Mouse (Mus musculus) ovary, postnatal 36 days (tissue): ENCODE data around the gene Angptl1.

Source experiments
- DNase-seq: peaks from one replicate; pipeline ENCODE4 v3.0.0; 2022; ENCODE audit warnings: low spot score, mixed read lengths

The Angptl1 gene

DNA sequence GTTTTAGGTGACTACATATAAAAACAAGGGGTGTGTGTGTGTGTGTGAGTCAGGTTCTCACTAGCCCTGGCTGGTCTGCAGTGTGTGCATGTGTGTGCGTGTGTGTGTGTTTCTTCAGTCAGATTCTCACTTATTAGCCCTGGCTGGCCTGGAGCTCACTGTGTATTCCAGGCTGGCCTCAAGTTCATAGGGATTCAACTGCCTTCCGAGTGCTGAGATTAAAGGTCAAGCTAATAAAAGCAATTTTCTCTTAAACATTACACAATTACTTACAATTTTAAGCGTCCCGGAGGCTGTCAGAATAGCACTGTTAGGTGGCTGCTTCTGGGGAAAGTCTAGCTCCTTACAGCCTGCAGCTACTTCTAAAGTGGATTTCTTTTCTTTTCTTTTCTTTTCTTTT lies at the start of gene Angptl1:
Gene Angptl1 (plus strand): TSS at position 386 of the 400 bp plus-strand sequence.
- DNase-seq: no peak

DNA sequence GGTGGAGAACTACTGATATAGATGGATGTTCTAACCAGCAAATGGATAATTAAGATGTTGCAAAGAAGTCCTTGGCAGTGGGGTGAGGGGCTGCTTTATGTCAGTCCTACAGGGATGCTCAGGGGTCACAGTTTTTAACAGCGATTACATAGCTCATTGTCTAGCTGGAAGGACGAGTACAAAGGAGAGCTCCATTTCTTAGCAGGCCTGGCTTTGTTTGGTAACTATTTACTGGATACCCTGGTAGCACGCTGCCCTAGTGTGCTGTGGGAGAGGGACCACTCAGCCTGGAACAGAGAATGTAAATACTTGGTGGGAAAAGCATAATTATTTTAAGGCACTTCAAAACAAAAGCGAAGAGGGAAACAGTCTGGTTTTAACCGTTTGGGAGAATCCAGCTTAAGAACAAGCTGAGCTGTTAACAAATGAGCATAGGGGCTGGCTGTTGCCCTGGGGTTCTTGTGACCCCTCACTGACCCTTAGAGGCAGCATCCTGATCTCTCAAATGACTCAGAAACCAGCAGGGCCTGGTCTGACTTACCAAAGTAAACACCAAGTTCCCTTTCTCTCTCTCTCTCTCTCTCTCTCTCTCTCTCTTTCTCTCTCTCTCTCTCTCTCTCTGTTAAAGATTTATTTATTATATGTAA lies 48.4 kb upstream of the Angptl1 start:
- no peak for DNase-seq

DNA sequence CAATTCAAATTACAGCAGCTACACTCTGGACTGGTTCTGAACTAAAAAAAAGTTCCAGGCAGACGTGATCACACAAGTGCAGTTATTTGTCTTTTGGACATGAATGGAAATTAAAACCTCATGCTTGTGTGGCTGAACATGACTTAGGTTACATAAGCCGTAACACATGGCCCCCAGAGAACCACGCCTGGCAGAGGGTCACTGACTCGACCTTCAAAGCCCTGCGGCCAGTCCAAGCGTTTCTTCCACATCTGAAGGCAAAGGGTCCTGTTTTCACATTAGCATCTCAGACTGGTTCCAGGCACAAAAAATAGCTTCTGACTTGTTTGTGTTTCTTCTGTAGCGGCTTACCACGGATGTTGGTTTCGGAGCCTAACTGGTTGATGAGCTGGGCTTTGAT lies 42.1 kb upstream of the Angptl1 start:
- DNase-seq: no peak

DNA sequence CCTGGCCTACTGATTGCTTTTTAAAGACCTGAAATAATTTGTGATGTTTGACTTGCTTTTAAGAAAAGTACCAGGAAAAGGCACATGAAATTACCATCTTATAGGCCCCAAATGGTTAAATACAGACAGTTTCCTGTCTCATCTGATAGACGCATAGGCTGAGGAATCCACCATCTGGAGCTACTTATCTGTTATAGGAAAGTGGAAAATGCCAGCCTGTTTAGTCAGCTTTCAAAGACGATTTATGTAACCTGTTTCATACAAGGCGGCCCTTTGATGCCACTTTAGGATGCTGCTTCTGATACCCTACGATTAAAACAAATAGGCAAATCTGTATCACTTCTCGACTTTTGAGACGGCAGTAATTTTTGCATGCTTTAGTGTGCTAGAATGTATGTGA lies 37.1 kb upstream of the Angptl1 start:
- no peak for DNase-seq

DNA sequence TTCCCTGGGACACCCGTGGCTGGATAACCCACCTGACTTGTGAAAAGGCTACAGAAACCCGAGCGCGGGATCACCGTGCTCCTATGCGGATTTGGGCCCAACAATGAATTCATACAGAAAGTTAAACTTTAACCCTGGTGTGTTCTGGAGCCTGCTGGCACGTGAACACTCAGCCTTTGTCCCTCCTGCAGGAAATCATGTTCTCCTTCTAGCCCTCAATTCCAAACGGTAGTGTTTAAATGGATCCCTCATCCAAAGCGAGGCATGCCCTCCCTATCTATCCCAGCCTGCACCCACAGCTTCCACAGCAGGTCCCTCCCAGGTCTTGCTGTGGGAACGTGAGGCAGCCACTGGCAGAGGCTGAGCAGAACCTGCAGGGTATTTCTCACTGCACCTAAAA lies 30.0 kb upstream of the Angptl1 start:
- DNase-seq: no peak

DNA sequence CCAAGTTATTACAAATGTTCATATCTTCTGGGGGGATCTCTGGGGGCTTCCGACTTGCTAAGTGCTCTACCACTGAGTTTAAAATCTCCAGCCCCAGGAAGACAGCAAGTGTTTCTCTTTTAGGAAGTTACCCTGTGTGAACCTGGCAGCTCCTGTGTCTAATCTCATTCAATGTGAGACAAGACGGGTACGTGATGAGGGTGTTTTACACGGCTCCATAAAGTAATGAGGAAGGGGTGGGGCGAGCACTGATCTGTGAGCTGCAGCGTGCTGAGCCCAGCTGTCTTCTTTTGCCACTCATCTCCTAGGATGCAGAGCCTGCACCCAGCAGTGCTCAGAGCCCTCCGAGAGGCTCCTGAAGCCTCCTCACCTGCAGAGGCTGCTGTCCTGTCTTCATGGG lies 26.4 kb upstream of the Angptl1 start:
- no peak for DNase-seq

DNA sequence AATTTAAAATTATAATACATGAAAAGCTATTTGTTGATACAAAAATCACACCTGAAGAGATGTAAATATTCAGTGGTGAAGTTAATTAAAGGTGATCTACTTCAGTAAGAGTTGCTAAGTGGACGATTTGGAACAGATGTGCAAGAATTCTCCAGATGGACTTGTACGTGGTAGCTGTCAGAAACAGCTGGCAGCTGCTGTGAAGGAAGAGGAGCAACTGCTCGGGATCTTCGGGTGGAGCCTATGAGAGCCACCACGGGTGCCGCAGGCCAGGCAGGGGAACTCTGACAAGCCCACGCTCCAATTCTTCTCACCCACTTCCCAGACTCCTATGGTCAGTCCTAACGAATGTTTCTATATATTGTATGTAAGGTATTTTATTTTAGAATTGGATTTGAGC lies 25.6 kb upstream of the Angptl1 start:
- DNase-seq: no peak

DNA sequence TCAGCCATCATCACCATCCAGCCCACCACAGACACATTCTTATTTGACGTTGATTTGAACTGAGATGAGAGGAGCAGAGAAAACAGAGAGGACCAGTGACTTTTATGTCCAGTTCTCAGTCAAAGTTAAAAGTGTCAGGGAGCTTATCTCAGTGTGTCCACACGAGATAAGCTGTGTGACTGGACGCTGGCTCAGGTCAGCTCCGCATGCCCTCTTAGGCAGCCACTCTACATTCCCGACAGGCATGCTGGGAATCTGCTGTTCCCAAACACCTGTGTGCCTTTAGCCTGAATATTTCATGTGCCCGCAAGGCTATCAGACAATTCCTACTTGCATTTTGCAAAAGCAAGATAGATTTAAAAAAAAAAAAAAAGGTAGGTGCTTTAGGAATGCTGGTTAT lies 24.9 kb upstream of the Angptl1 start:
- DNase-seq: no peak

DNA sequence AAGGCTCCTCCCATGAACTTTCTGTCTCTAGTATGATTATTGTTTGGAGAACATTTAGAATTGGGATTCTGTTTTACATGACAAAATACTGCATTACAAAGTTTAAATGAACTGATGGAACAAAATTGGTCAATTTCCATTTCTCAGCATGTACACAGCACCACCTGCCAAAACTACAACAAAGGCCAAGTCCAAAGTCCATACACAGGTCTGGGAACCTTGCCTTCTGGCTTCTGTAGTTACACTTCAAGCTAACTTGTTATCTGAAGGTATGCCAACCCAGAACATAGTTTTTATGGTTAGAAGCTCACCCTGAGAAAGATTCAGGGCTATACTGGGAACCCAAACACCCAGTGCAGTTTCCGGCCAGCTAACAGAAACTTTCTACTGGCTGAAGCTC lies 19.1 kb upstream of the Angptl1 start:
- no peak for DNase-seq

DNA sequence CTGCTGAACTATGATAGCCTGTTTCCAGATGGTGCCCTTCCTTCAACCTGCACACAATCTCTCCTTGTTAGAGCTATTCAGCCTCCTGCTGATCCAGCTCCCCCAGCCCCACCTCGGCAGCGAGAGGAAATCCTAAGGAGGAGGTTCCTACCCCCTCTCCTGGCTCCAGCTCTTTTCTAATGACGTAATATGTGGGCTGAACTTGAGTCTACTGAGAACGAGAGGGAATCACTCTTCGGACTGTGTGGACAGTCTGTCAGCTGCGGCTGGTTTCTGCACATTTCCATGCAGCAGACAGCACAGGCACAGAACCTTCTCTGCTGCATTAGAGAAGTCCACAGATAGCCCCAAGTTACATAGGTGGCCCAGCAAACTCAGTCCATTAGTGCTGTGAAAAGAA lies 333 bp downstream of the Angptl1 start:
- DNase-seq: peak; percentile 44

DNA sequence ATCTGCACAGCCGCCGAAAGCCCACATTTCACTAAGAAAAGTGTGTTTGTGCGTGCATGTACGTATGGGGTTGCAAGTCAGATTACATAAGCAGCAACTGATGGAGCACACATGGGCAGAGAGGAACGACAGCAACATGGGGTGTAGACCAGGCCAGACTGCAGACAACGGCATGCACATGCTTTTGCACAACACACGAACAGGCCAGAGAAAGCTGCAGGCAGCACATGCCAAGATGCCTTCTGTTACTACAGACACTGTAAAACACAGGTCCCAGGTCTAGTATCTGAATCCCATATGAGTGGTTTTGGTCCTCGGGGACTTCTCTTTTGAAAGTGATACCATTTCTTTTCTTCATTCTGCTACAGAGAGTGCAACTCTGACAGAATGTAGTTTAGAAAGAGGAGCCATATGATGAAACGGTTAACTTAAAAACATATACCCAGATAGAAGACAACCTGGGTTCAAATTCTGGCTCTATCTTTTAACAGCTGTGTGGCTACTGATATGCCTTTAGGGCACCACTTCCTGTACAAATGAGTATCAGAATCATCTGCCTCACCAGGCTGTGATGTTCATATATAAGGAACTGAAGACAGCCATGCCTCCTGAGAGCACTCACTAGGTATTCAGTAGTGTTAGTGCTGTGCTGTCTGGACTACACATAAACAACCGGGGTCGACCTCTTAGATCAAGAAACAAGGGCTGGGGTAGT lies 3.4 kb downstream of the Angptl1 start:
- no peak for DNase-seq

DNA sequence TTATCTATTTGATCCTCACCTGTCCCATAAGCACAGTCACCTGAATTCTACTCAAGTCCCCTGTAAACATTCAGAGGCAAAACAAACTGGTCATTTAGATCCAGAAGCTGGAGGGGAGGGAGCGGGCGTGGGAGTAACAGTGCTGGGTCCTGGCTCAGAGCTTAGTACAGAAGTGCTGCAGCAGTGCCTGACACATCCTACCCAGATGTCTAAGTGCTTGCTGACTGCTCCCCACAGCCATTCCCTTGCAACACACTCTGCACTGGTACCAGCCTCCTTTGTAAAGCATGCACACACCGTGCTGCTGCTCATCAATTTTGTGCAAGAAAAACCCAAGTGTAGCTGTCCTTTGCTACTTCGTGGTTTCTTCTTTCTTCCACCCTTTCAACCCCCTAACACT lies 8.7 kb downstream of the Angptl1 start:
- DNase-seq: peak; percentile 18

DNA sequence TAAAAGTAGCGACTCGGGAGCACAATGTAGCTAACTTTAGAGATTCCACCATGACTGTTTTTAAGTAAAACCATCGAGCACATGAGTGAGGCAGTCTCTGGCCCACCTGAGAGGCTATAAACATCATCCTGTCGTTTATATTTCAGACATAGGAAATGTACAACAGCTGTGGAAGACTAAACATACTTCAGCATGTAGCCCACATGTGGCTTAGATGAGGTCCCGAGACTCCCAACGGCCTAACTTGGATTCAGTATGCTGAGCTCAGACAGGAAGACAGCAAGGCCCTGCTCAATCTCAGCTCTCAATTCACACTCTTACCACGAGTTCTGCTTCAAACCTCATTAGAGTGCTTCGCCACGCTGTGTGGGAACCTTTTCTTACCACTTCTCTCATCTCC lies 14.0 kb downstream of the Angptl1 start:
- DNase-seq: no peak

DNA sequence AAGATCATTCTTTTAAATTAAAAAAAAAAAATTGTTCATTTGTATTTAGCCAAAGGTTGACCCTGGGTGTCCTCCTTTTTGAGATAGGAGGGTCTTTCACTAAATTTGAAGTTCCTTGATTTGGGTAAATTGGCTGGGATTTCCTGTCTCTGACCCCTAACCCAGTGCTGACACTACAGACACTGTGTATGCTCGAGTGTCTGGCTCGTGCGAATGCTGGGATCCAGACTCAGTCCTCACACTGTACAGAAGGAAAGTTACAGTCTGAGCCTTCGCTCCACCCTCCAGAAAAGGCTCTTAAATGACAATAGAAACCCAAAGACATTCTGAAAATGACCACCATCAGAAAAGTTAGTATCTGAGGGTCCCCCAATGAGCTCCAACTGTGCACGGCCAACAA lies 14.5 kb downstream of the Angptl1 start:
- no peak for DNase-seq

DNA sequence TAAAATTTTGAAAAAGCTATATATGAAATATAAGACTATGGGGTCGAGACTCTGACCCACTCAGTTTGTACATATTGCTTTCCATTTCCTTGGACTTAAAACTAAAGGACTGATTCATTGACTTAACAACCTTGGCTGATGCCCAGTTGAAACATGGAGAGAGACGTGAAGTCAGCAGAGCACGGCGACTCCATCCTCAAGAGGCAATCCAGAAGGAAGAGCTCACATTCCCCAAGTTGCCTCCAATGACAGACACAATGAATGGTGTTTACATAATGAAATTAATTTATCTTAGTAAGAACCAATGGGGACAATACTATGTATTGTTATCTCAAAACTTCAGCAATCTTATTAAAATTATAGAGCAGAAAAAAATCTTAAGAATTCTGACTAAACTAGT lies 16.2 kb downstream of the Angptl1 start:
- DNase-seq: no peak

DNA sequence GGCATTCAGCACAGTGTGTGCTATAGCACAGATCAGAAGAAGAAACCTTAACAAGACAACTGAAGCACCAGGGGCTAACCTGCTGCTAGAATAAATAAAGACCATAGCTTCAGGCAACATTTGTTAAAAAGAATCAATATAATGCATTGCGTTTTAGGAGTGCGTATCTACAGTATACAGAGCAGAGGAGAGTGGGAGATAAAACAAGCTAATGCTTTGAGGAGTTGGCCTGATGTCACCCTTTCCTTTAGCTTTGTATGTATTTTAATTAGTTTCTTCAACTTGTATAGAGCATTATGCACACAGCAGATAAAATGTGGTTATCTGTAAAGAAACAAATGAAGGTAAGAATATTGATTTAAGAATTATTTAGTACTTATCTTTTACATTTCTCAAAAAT lies 18.3 kb downstream of the Angptl1 start:
- DNase-seq: no peak

DNA sequence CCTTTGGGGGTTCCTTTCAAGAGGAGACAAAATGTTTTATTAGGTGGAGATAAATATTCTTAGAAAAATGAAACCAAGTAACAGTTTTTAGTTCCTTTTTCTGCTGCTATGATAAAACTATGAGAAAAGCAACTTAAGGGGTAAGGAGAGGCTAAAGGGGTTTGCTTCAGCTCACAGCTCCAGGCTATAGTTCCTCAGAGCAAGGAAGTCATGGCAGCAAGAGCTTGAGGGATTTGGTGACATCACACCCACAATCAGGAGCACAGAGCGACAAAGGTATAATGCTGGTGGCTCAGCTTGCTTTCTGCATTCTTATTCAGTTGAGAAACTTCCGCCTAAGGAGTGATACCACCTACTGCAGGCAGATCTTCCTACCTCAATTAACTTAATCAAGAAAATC lies 20.8 kb downstream of the Angptl1 start:
- DNase-seq: no peak

DNA sequence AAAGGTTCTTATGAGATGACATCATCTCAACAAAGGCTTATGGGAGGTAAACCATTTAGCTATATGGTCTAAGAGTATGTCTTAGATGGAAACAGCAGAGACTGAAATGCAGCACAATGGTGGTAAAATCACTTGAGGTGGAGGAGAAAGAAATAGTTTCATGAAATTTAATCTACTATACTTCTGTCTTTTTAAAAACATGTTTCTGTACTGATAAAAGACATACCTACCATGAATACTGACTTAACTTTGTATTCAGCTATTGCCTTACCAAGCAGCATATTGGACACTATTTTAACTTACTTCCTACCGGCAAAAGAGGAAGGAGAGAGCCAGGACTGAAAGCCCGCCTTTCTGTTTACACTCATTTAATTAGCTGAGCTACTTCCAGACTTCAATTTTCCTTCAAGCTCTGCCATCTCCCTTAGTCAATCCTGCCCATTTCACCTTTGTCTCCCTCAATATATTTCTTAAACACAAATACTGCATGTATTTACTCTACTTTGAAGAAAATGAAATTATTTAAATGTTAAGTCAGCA lies 21.4 kb downstream of the Angptl1 start:
- DNase-seq: no peak

DNA sequence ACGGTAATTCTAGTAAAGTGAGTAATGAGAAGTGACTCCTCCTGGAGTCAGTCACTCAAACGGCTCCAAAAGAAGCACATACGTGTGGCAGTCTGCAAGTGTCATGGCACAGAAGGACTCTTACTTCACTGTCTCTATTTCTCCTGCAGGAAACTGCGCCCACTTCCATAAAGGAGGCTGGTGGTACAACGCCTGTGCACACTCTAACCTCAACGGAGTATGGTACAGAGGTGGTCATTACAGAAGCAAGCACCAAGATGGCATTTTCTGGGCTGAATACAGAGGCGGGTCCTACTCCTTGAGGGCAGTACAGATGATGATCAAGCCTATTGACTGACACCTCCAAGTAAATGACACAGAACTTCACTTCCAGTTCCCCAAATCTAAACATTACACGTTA lies 21.9 kb downstream of the Angptl1 start:
- DNase-seq: no peak

DNA sequence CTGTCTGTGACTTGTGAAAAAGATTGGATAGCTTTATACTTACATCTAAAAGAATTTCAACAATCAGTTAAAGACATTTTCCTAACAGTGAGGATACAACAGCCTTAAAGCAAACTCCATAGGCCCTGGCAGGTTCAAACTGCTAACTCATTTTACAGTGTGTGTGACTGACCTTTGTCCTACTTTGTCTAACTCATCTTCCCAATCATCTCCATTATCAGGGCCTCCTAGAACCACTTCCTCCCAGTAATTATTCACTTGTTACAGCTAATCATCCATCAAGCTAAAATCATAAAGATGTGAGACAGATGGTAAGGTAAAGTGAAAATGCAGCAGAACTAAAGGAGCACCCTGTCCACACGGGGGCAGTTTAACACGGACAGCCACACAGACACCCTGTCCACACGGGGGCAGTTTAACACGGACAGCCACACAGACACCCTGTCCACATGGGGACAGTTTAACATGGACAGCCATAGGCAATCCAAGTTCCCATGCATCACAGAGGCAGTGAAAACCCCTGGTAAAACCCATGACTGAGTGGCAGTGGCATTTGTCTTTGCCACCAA lies 23.2 kb downstream of the Angptl1 start:
- DNase-seq: peak; percentile 24

DNA sequence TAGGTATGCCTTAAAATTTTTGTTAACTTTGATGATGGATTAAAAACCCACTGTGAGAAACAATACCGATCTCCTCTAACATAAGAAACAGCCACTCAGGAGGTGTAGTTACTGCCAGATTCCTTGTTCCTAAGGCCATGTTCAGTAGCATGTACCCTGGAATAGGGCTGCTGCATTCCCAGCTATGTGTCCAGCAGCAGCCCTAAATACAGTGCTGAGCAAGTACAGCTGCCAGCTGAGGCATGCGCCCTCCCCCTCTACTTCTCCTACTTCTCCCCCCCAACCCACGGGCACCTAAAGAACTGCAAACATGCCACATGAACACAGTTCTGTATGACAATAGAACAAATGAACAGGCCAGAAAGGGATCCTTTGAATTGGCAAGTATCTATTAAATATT lies 25.4 kb downstream of the Angptl1 start:
- no peak for DNase-seq

DNA sequence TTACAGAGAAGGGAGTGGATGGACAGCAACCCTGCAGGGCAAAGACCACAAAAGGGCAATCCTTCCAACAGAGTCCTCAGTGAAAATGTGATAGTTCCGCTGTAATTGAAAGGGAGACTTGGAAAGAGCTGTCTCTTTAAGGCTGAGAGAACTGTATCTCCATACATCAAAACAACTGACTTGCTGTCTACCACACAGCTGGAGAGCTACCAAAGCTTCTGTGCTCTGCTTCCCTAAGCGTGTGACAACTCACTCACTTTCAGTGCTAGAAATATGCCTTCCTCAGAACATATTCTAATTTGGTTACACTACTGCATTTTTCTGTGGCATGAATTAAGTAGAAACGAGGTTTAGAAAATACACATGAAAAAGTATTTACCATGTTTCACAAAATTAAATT lies 25.9 kb downstream of the Angptl1 start:
- no peak for DNase-seq

DNA sequence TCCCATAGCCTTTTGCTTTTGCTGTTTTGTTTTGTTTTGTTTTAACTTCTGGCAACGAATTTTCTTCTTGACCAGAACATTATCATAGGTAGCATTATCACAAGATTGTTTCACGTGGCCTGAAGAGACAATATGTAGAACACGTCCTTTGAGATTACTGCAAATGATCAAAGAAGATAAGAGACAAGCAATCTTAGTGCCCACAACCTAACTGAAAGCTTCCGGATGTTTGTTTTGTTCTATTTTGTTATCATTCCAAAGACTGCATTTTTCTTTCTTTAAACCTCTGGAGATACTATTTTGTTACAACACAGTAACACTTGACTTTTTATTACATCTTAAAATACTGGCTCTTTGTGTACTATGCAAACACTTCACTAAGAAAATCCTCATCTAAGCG lies 31.7 kb downstream of the Angptl1 start:
- no peak for DNase-seq

DNA sequence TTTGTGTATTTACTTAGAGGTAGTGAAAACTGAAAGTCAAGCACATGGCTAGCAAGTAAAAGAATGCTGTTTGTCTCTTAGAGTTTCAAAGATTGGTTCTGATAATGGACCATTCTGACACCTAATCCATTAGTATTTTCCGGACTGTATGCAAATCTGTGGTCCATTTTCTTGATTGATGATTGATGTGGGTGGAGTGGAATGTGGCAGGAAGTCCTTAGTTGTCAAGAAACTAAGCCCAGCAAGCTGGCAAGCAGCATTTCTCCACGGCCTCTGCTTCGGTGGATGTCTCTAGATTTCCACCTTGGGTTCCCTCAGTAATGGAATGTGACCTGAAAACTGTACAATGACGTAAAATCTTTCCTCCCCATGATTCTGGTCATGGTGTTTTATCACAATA lies 32.3 kb downstream of the Angptl1 start:
- DNase-seq: no peak
